Mouse (Mus musculus) liver, embryonic 16.5 days (tissue): Measurements from ENCODE around the gene Gsg1l. TPM values are rescaled to one million over a fixed set of nuclear protein-coding genes. Genes with fewer than 3 reads are reported as not detected.

Source experiments
- ATAC-seq: fragments of 200-750 bp; cut with Nextera tagmentation; 2 replicates; pipeline ENCODE4 v1.8.0; 2017; ENCODE audit warnings: low read depth, mild to moderate bottlenecking, moderate number of reproducible peaks, moderate library complexity
- H3K27ac ChIP-seq: fragments of 300-500 bp; sonication (generic); 2 replicates; pipeline ENCODE4 v1.5.1; 2014; ENCODE audit warnings: mild to moderate bottlenecking, low read length
- H3K27me3 ChIP-seq: fragments of 300-500 bp; sonication (generic); 2 replicates; pipeline ENCODE4 v1.6.1; 2014; ENCODE audit warnings: low read depth, low read length, mixed read lengths; ENCODE audit not compliant: control insufficient read depth, insufficient read depth
- H3K36me3 ChIP-seq: fragments of 300-500 bp; sonication (generic); 2 replicates; pipeline ENCODE4 v1.6.1; 2014; ENCODE audit warnings: mild to moderate bottlenecking; ENCODE audit not compliant: control insufficient read depth, insufficient read depth
- H3K4me1 ChIP-seq: fragments of 300-500 bp; sonication (generic); 2 replicates; pipeline ENCODE4 v1.6.1; 2014; ENCODE audit warnings: low read depth, low read length, mixed read lengths; ENCODE audit not compliant: control insufficient read depth
- H3K4me2 ChIP-seq: fragments of 300-500 bp; sonication (generic); 2 replicates; pipeline ENCODE4 v1.6.1; 2014; ENCODE audit warnings: low read depth, low read length, mixed read lengths
- H3K4me3 ChIP-seq: fragments of 300-500 bp; sonication (generic); 2 replicates; pipeline ENCODE4 v1.5.1; 2014; ENCODE audit warnings: low read depth, mild to moderate bottlenecking, low read length
- H3K9ac ChIP-seq: fragments of 300-500 bp; sonication (generic); 2 replicates; pipeline ENCODE4 v1.6.1; 2014; ENCODE audit warnings: low read depth, low read length
- H3K9me3 ChIP-seq: fragments of 300-500 bp; sonication (generic); replicated peaks from 2 replicates; pipeline ENCODE4 v1.6.1; 2016; ENCODE audit warnings: low read length; ENCODE audit not compliant: control insufficient read depth
- WGBS: fragments of 180-500 bp; shearing (Covaris S2); extraction: QIAGEN DNeasy Blood & Tissue Kit; methylation state at CpG from one replicate; pipeline ENCODE4 v1.1.7; 2014; ENCODE audit not compliant: insufficient replicate concordance; 5-methylcytosine and 5-hydroxymethylcytosine counted together
- polyA plus RNA-seq: library from polyadenylated mRNA; unstranded; fragments of >200 nt; fragmentation: Nextera tagmentation; extraction: Ambion mirVana; gene quantifications from 2 replicates; pipeline ENCODE4 v1.2.1, GENCODE M21; 2015

The Gsg1l gene
- polyA plus RNA-seq, 1 experiment from 2014 or later = 0.02 TPM

DNA sequence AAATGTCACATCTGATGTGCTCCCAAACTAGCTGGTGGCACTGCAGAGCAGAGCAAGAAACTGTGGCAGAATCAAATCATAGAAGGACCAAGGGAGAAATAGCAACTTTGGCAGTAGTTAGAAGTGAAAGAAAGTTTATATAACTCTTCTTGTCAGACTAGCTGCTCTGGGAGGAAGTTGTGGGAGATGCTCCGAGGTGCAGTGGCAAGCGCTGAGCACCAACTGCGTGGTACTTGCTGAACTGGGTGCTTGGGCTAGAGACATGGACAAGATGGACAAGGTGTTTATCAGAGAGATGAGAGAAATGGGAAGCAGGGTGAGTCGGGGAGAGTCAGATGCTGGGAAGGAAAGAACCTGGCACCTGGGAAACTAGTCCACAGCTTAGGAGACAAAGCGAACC is 194.4 kb downstream of the Gsg1l start:
- Histone ChIP-seq H3K27ac (no peak overlapping the region), H3K4me3 (no peak overlapping the region), H3K4me1 (no peaks in the 10 kb centered on the region), H3K27me3 (no peaks in the 10 kb centered on the region), H3K36me3 (no peaks in the 10 kb centered on the region), H3K4me2 (no peak overlapping the region), H3K9me3 (no peaks in the 10 kb centered on the region), H3K9ac (no peak overlapping the region)
- 50% methylated on average over 5 of the region's 5 CpGs for WGBS
- no peak for ATAC-seq

DNA sequence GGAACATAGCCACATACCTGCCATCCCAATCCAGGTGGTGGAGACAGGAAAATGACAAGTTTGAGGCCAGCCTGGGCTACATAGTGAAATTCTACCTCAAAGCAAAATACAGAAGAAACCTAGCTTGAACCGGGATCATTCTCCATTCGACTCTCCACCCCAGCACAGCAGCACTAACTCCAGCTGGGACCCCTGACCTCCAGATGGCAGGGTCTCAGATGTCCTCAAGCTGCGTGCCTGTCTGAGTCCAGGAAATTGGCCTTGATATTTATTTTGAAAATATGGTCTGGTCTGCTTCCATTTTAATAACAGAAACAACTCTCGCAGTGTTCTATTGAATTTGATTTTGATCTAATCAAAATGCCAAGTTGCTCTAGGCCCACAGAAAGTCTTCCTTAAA is 195.1 kb downstream of the Gsg1l start:
- H3K36me3 ChIP-seq = no peaks in the 10 kb centered on the region
- ATAC-seq = no peak
- H3K4me1 ChIP-seq = no peaks in the 10 kb centered on the region
- no peak overlapping the region for H3K4me3 ChIP-seq
- H3K4me2 ChIP-seq = no peak overlapping the region
- WGBS = 69% methylated on average over 4 of the region's 4 CpGs
- H3K9ac ChIP-seq = no peak overlapping the region
- H3K9me3 ChIP-seq = no peaks in the 10 kb centered on the region
- no peak overlapping the region for H3K27ac ChIP-seq
- no peaks in the 10 kb centered on the region for H3K27me3 ChIP-seq

DNA sequence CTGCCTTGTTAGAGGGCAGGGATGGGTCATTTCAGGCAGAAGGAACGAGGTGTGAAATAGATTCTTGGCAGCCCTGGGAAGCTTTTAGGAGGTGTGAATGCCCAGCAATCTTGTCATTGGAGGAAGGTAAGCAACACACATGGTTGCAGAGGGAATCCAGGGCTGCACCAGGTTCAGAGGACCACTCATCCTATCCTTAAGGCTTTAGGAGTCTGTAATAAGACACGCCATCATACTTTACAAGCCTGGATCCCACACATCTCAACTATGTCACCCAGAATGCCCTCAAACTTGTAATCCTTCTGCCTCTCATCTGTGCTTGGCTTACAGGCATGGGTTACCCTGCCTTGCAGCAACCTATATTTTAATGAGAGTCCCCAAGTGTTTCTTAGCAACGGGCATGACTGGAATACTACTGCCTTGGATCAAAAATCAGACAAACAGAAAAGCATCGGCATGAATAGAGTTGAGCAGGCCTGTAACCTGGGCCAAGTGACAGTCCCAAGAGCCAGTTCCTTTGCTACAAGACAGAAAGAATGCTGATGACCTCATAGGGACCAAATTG is 196.0 kb downstream of the Gsg1l start:
- 51% methylated on average over 4 of the region's 4 CpGs for WGBS
- Histone ChIP-seq H3K9me3 (no peaks in the 10 kb centered on the region), H3K27ac (no peak overlapping the region), H3K27me3 (no peaks in the 10 kb centered on the region), H3K36me3 (no peaks in the 10 kb centered on the region), H3K4me3 (no peak overlapping the region), H3K9ac (no peak overlapping the region), H3K4me2 (no peak overlapping the region), H3K4me1 (no peaks in the 10 kb centered on the region)
- ATAC-seq = no peak

DNA sequence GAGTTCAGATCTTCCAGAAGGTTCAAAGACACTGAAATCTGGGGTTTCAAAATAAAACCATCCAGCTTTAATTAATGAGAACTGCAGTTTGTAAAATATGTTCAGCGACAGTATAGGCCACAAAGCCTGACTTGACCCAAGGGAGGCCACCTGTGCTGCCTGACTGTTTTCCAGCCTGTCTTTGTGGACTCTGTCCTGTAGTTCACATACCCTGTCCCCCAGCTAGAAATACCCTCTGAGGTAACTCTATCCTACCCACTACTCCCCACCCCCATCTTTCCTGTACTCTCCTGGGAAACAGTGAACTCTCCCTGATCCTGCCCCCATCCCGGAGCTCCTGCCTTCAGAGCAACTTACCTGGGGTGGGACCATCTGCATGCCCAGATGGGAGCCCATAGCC is 199.0 kb downstream of the Gsg1l start:
- Histone ChIP-seq H3K27ac (no peak overlapping the region), H3K4me2 (no peak overlapping the region), H3K27me3 (no peaks in the 10 kb centered on the region), H3K4me1 (no peaks in the 10 kb centered on the region), H3K9me3 (no peaks in the 10 kb centered on the region), H3K36me3 (no peaks in the 10 kb centered on the region), H3K9ac (no peak overlapping the region), H3K4me3 (no peak overlapping the region)
- 0 out of 2 replicates have a peak, but pooled peaks have one; percentile 35 for ATAC-seq
- 60% methylated on average over 2 of the region's 2 CpGs for WGBS

DNA sequence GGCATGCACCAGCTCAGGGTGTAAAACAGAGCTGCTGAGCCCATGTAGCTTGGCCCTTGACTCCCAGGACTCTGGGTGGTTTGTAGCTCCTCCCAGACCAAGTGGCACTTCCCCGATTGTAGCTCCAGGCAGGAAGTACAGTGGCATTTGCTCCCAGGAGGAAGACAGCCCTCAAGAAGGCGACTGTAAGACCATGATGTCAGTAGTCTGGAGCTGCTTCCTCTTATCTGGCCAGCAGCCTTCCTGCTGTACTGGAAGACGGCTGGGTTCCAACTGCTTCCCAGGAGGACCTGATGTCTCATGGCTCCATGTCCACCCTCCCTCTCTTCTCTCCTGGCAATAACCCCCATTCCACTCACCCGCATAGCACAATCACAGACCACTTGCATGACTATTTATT is 204.2 kb downstream of the Gsg1l start:
- H3K4me1 ChIP-seq = no peaks in the 10 kb centered on the region
- no peak for ATAC-seq
- H3K27ac ChIP-seq = no peak overlapping the region
- H3K9me3 ChIP-seq = no peaks in the 10 kb centered on the region
- no peaks in the 10 kb centered on the region for H3K36me3 ChIP-seq
- WGBS = 21% methylated on average over 4 of the region's 4 CpGs
- no peak overlapping the region for H3K4me3 ChIP-seq
- H3K9ac ChIP-seq = no peak overlapping the region
- no peak overlapping the region for H3K4me2 ChIP-seq
- H3K27me3 ChIP-seq = no peaks in the 10 kb centered on the region

DNA sequence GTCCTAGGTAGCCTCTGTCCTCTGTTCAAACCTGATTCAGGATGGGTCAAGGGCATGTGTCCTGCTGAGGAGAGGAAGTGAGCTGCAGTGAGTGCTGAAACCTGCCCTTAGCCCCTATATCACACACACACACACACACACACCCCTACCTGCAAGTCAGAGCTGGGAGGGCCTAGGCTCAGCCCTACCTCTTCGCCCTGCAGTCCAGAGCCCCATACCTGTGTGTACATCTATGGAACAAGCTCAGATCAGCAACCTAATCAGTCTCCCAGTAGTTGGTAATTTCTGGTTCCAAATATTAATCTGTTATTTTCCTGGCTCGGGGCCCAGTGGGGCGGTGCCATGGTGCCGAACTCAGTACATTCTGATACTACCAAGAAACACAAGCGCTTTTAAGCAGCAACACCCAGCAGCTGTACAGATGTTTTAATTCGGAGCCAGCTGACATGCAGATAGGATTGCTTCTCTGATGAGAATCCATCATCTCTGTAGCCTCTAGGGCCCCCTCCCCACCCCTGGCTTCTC is 208.2 kb downstream of the Gsg1l start:
- no peak overlapping the region for H3K4me2 ChIP-seq
- no peak for ATAC-seq
- no peak overlapping the region for H3K9ac ChIP-seq
- WGBS = 76% methylated on average over 6 of the region's 6 CpGs
- H3K36me3 ChIP-seq = no peaks in the 10 kb centered on the region
- no peak overlapping the region for H3K27ac ChIP-seq
- H3K9me3 ChIP-seq = no peaks in the 10 kb centered on the region
- no peak overlapping the region for H3K4me3 ChIP-seq
- H3K4me1 ChIP-seq = no peaks in the 10 kb centered on the region
- no peaks in the 10 kb centered on the region for H3K27me3 ChIP-seq

DNA sequence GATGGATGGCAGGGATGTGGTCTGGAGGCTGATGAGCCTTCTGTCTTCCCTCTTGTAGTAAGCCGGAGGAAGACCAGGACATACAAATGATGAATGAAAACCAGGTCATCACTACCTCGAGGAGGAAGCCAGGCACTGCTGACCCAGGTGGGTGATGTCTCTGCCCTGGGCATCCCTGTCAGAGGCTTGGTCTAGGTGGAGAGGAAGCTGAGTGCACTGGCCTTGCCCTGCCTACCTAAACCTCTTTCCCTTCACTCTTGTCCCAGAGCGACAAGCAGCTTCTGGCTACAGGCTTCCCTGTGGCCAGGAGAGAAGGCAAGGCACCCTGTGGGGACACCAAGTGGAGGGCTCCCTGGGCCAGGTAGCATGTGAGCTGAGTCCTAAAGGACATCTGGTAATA is 209.3 kb downstream of the Gsg1l start:
- H3K9me3 ChIP-seq = no peaks in the 10 kb centered on the region
- no peaks in the 10 kb centered on the region for H3K27me3 ChIP-seq
- no peak for ATAC-seq
- H3K4me3 ChIP-seq = no peak overlapping the region
- no peaks in the 10 kb centered on the region for H3K36me3 ChIP-seq
- no peak overlapping the region for H3K9ac ChIP-seq
- no peak overlapping the region for H3K27ac ChIP-seq
- 54% methylated on average over 3 of the region's 3 CpGs for WGBS
- no peaks in the 10 kb centered on the region for H3K4me1 ChIP-seq
- no peak overlapping the region for H3K4me2 ChIP-seq

DNA sequence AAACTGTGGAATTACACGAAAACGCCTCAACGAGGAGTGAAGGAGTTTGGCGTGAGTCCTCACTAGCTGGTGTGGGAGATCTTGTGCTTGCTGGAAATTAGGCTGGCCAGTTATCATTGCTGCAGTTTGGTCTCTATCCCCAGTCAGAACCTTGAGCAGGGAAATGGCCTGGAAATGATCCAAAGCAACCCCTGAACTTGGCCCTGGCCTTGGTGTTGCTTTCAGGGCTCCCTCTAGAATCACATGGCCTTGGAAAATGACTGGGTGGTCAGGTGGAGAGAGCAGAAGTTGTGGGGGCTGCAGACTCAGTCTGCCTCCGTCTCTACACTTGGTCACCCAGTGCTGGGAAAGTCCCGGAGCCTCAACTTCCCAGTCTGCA is 210.0 kb downstream of the Gsg1l start:
- no peak overlapping the region for H3K4me2 ChIP-seq
- WGBS = 54% methylated on average over 6 of the region's 6 CpGs
- no peak for ATAC-seq
- H3K36me3 ChIP-seq = no peaks in the 10 kb centered on the region
- H3K9ac ChIP-seq = no peak overlapping the region
- no peaks in the 10 kb centered on the region for H3K4me1 ChIP-seq
- H3K27me3 ChIP-seq = no peaks in the 10 kb centered on the region
- H3K4me3 ChIP-seq = no peak overlapping the region
- H3K27ac ChIP-seq = no peak overlapping the region
- no peaks in the 10 kb centered on the region for H3K9me3 ChIP-seq

DNA sequence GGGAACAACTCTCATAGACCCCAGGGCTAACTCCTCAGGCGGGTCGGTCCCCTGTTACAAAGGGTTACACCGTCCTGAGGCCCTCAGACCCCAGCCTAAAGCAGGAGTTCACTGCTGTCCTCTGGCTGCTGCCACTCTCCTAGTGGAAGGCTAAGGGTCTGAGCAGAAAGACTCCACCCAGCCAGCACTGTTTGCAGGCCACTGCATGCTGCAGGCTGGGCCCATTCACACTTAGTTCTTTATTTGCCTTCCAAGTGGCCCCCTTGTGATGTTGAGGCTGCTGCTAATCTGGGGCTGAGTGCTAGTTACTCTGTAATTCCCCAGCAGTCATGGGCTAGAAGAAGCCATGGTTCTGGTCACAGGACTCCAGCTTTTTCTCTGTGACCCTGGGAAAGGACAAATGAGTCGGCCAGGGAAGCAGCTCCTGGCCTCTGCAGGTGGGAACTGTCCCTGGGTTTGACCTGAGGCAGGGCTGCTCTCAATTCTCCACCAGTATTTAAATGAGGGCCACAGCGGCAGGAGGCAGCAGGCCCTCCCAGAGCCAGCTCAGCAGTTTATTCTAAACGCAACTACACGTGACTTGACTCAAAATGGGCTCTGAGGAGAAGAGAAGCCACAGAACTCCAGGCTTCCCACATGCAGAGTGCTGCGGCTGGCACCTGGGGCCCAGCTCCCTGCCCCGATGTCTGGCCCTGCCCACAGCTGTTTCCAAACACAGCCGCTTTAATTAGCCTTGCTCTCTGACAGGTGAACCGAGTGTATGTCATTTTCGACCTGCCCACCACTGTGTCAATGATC is 210.6 kb downstream of the Gsg1l start:
- Histone ChIP-seq H3K4me3 (no peak overlapping the region), H3K4me2 (no peak overlapping the region), H3K36me3 (no peaks in the 10 kb centered on the region), H3K27me3 (no peaks in the 10 kb centered on the region), H3K4me1 (no peaks in the 10 kb centered on the region), H3K9me3 (no peaks in the 10 kb centered on the region), H3K27ac (no peak overlapping the region), H3K9ac (no peak overlapping the region)
- WGBS = 47% methylated on average over 12 of the region's 12 CpGs
- ATAC-seq = no peak
